Mouse (Mus musculus): ENCODE data around the gene Cfap73. TPM values are rescaled to one million over a fixed set of nuclear protein-coding genes. Genes with fewer than 3 reads are reported as not detected.

Gene Cfap73
- total RNA-seq, 2 experiments from 2014 or later, result 0.52 TPM; not detected in 1

- H3K27ac ChIP-seq, result peak overlapping the region; percentile 42
- no peak overlapping the region for H3K4me3 ChIP-seq
- TF ChIP-seq CTCF (IDR thresholded peaks at IDR 0.05), result no peak
- peak in 1 of 2 experiments; percentile 31 for DNase-seq (ENCODE audit: extremely low spot score in 1 of 2, low spot score in 2 of 2)
- intact Hi-C loops (cut with DNase I), result no loop called here
Observed at GRCm38 (mm10) chr5:120621846-120622197, 12.2 kb downstream of the Cfap73 start.

DNA sequence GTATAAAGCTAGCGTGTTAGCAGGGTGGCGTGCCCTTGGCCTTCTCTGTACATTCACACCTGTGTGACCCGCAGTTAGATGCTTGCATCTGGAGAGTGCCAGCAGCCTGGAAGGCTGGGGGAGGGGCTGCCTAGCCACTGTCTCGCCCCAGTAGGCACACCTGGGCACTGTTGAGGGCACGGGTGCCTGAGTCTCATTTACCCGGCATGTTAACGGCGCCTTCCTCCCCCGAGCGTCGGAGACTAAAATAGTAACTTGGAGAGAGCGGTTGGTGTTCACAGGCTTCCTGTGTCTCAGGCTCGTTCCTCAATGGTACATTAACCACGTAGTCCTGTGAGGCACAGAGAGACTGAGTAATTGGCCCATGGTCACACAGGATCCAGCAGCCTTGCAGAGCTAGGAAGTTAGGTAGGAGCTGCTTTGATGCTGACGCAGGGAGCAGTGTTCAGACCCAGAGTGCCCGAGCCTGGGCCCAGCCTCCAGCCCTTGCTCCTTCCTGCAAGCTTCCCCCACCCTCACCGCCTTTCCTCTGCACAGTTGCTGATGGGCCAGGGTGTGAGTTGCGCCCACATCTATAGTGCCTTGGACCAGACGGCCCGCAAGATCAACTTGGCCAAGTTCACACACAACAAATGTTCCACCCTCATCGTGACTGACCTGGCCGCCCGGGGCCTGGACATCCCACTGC is 12.8 kb downstream of the Cfap73 start:
- DNase-seq (ENCODE audit: extremely low spot score in 1 of 2, low spot score in 2 of 2), result peak in 1 of 2 experiments; percentile 28
- Histone ChIP-seq H3K27ac (peak overlapping the region; percentile 42), H3K4me3 (no peak overlapping the region)
- intact Hi-C loops (cut with DNase I), result no loop called here
- no peak for TF ChIP-seq CTCF (IDR thresholded peaks at IDR 0.05)

DNA sequence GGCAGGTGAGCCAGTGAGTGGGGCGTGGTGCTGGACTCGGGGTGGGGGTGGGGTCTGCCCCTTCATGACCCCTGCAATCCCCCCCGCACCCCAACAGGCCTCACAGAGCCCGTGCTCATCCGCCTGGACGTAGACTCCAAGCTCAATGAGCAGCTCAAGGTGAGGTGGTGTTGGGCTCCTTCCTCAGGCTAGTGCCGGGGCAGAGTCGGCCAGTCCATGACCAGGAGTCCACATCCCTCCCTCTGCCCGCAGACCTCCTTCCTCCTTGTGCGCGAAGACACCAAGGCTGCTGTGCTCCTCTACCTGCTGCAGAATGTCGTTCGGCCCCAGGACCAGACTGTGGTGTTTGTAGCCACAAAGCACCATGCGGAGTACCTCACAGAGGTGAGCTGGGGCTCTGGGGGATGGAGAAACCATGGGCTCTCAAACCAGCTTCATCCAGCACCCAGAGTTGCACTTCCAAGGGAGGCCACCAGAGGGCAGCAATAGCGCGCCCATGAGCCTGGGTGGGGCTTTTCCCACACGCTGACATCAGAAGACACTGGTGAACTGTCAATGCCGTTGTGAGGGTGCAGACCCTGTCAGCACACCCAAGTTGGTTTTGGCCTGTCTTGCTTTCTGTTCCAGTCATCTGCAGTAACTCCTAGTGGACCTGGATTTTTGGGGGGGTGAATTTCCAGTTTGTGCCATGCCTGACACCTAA is 13.5 kb downstream of the Cfap73 start:
- H3K4me3 ChIP-seq, result no peak overlapping the region
- DNase-seq (ENCODE audit: extremely low spot score in 1 of 2, low spot score in 2 of 2), result peak; percentile 83 to 94
- intact Hi-C loops (cut with DNase I), result loop anchor here (1.0 kb wide), 4 partner anchors 28 to 126 kb away; partner anchors contain the start of gene Rasal1
- TF ChIP-seq CTCF (IDR thresholded peaks at IDR 0.05), result peak; percentile 99
- peak overlapping the region; percentile 42 for H3K27ac ChIP-seq

DNA sequence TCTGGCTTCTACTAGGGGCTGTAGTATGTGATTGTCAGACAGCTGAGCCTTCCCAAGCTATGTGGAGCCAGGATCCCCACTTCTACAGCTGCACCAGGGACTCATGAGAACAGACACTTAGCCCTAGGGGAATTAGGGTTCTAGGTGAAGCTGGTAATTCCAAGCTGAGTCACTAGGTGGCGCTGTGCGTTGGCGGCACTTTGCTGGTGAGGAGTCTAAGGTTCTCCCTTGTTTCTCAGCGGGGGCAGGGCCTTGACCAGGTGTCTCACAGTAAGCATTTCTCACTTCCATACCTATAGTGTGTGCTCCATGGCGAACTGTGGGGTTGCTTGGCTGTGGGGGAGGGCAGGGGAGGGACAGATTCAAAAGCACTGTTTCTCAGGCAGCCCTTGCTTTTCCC is 14.8 kb downstream of the Cfap73 start:
- DNase-seq (ENCODE audit: extremely low spot score in 1 of 2, low spot score in 2 of 2), result peak in 1 of 2 experiments; percentile 82
- intact Hi-C loops (cut with DNase I), result no loop called here
- TF ChIP-seq CTCF (IDR thresholded peaks at IDR 0.05), result peak; percentile 83
- no peak overlapping the region for H3K27ac ChIP-seq
- no peak overlapping the region for H3K4me3 ChIP-seq

DNA sequence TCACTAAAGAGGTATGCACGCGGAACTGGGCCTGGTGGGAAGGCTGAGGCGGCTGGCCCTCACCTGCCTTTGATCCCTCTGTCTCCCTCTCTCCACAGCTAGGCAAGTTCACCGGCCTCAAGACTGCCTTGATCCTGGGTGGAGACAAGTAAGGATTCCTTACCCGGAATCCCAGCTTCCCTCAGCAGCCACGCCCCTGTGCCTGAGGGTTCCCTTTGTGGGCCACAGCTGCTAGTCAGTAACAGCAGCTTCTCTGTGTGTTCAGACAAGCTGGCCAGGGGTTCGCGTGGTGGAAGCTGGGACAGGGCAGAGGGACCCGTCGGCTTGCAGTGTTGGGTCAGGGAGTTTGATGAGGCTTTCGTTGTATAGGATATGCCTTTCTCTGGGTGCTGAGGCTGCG is 15.3 kb downstream of the Cfap73 start:
- Histone ChIP-seq H3K4me3 (no peak overlapping the region), H3K27ac (no peak overlapping the region)
- TF ChIP-seq CTCF (IDR thresholded peaks at IDR 0.05), result no peak
- intact Hi-C loops (cut with DNase I), result no loop called here
- DNase-seq (ENCODE audit: extremely low spot score in 1 of 2, low spot score in 2 of 2), result no peak

DNA sequence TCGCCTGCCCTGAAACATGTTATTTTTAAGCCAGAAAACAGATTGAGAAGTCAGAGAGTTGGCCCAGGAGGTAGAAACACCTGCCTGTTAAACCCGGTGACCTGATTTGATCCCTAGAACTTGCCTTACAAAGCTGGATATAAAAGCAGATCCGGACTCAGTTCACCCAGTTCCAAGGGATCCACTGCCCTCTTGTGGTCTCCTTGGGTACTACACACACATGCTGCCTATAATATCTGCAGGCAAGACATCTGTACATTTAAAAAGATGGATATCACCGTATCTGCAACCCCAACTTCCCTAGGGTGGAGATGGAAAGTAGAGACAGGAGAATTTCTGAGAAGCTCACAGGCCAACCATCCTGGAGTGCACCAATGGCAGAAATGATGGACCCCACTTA is 18.1 kb downstream of the Cfap73 start:
- no peak for DNase-seq (ENCODE audit: extremely low spot score in 1 of 2, low spot score in 2 of 2)
- H3K4me3 ChIP-seq, result no peak overlapping the region
- intact Hi-C loops (cut with DNase I), result no loop called here
- peak; percentile 56 for TF ChIP-seq CTCF (IDR thresholded peaks at IDR 0.05)
- no peak overlapping the region for H3K27ac ChIP-seq

DNA sequence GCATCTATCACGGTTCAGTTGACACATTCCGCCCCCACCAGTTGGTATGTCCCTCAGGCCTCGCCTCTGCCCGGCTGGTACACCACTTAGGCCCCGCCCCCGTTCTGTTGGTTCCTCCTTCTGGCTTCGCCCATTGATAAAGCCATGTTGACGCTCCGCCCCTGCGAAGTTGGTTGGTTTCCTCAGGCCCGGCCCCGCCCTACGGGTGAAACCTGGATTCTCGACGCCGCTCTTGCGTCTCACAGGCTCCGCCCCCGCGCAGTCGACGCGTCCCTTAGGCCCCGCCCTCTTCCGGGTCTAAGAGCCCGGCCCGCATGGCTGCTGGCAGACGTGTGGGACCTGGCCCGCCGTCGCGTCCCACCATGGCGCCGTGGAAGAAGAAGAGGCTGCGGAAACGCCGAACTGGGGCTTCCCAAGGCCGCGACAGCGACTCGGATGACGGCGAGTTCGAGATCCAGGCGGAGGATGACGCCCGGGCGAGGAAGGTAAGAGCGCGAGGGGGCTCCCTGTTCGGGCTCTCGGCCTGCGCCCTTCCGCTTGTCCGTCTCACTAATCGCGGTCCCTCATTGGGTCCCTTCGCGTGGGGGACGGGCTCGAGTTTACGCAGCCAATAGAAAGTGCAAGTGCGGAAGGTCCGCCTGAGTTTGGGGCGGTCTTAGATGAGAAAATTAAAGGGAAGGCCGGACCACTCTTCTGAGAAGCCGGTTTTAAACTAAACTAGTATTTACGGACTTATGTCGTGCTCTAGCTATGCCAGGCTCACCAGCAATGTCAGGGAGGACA is 21.0 kb downstream of the Cfap73 start:
- peak; percentile 99 to 100 for DNase-seq (ENCODE audit: extremely low spot score in 1 of 2, low spot score in 2 of 2)
- intact Hi-C loops (cut with DNase I), result no loop called here
- TF ChIP-seq CTCF (IDR thresholded peaks at IDR 0.05), result no peak
- Histone ChIP-seq H3K27ac (peak overlapping the region; percentile 100), H3K4me3 (peak overlapping the region; percentile 74)

- peak; percentile 97 to 99 for DNase-seq (ENCODE audit: extremely low spot score in 1 of 2, low spot score in 2 of 2)
- TF ChIP-seq CTCF (IDR thresholded peaks at IDR 0.05), result no peak
- H3K4me3 ChIP-seq, result peak within 1 kb of the TSS; percentile 74
- intact Hi-C loops (cut with DNase I), result no loop called here
- H3K27ac ChIP-seq, result peak within 1 kb of the TSS; percentile 100
Observed at GRCm38 (mm10) chr5:120612442-120612821, 21.6 kb downstream of the Cfap73 start, which contains the start of the genes Rita1 and Ddx54. Gene Rita1 (minus strand): TSS chr5:120612589. Gene Ddx54 (plus strand): TSS chr5:120612739.

- Histone ChIP-seq H3K4me3 (peak overlapping the region; percentile 74), H3K27ac (peak overlapping the region; percentile 100; the same call in 1 of the 2 replicates)
- no peak for TF ChIP-seq CTCF (IDR thresholded peaks at IDR 0.05)
- DNase-seq (ENCODE audit: extremely low spot score in 1 of 2, low spot score in 2 of 2), result no peak
- intact Hi-C loops (cut with DNase I), result no loop called here
Observed at GRCm38 (mm10) chr5:120611416-120611815, 22.6 kb downstream of the Cfap73 start.

DNA sequence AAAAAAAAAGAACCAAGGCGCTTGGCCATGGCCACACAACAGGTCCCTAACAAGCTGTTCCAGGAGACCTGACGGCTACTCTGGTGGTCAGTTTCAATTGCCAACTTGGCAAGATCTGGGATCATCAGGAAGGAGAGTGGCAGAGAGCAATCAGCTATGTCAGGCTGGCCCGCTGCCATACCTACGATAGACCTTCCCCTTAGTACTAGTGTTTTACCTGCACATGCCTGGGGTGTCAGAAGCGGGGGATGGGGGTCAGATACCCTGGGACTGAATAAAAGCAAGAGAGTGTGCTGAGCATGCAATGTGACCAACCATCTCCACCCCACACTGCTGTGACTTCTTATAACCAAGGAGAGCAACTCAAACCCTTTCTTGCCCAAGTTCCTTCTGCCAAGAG is 23.1 kb downstream of the Cfap73 start:
- no peak for DNase-seq (ENCODE audit: extremely low spot score in 1 of 2, low spot score in 2 of 2)
- Histone ChIP-seq H3K4me3 (peak overlapping the region; percentile 74), H3K27ac (no peak overlapping the region)
- intact Hi-C loops (cut with DNase I), result no loop called here
- TF ChIP-seq CTCF (IDR thresholded peaks at IDR 0.05), result no peak

- no peak for TF ChIP-seq CTCF (IDR thresholded peaks at IDR 0.05)
- intact Hi-C loops (cut with DNase I), result loop anchor here (10.0 kb wide), 1 partner anchor 475 kb away; no protein-coding TSS in a partner anchor
- no peak for DNase-seq (ENCODE audit: extremely low spot score in 1 of 2, low spot score in 2 of 2)
- Histone ChIP-seq H3K27ac (no peak overlapping the region), H3K4me3 (no peak overlapping the region)
Observed at GRCm38 (mm10) chr5:120609246-120609775, 24.7 kb downstream of the Cfap73 start.
